In the genomic region with DNA sequence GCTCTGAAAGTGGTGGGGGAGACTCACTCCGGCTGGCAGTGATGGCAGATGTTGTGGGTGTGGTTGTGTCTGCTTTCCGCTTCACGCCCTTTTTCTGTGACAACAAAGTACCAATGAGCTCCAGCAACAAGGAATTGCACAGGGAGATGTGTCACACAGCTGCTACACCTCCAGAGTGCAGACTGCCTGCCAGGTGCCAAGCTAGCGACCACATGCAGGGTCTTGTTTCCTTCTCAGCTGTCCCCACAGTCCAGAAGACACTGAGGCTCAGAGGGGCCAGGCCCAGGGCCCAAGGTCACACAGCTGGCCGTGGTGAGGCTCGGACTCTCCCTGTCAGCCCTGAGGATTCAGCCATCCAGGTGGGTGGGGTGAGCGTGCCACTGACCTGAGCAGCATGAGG, we compare ENCODE assay signal across 7 mouse cellular contexts.
"Had no signal": no experiment of that assay in that cellular context is flagged by ENCODE, and none has a peak within 500 bp of the region (broad histone marks: within the 10 kb centered on the region; RNA-seq: fewer than 3 reads in every experiment).

No protein-coding gene starts in this region.

- DNase-seq: liver, postnatal 0 days; lung, embryonic 14.5 days; lung, postnatal 10 days; midbrain, embryonic 14.5 days; thymus, adult 2 months; thymus, postnatal 25 days; thymus, postnatal 4 days had no signal
